Mouse (Mus musculus): ENCODE data around the gene Pla2g3. TPM values are rescaled to one million over a fixed set of nuclear protein-coding genes. Genes with fewer than 3 reads are reported as not detected.

Pla2g3 gene
- polyA plus RNA-seq, 1 experiment from 2014 or later = 0.44 TPM

DNA sequence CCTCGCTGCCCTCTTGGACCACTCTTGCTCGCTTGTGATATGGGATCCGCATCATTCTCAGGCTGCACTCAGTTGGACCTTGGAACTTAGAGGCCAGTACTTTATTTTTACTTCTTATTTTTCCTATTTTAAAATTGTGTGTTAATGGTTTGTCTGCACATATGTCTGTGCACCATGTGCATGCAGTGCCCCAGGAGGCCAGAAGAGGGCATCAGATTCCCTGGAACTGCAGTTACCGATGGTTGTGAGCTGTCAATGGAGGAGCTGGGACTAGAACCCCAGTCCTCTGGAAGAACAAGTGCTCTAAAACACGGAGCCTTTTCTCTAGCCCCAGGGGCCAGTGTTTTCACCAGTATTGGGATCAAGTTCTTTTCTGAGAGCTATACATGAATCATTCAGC, 56.3 kb downstream of the Pla2g3 start:
- Histone ChIP-seq H3K27me3 (no peaks in the 10 kb centered on the region), H3K9me3 (replicated peaks) (peaks cover 6% of the 10 kb centered on the region; the same call in 1 of the 2 replicates), H3K9ac (no peak overlapping the region), H3K4me3 (replicated peaks) (no peak overlapping the region), H3K36me3 (no peaks in the 10 kb centered on the region), H3K4me1 (peaks cover 25% of the 10 kb centered on the region), H3K4me2 (no peak overlapping the region), H3K27ac (no peak overlapping the region)
- 95% methylated on average over 5 of the region's 5 CpGs for WGBS
- ATAC-seq (replicated peaks; ENCODE audit: low FRiP score) = no peak

DNA sequence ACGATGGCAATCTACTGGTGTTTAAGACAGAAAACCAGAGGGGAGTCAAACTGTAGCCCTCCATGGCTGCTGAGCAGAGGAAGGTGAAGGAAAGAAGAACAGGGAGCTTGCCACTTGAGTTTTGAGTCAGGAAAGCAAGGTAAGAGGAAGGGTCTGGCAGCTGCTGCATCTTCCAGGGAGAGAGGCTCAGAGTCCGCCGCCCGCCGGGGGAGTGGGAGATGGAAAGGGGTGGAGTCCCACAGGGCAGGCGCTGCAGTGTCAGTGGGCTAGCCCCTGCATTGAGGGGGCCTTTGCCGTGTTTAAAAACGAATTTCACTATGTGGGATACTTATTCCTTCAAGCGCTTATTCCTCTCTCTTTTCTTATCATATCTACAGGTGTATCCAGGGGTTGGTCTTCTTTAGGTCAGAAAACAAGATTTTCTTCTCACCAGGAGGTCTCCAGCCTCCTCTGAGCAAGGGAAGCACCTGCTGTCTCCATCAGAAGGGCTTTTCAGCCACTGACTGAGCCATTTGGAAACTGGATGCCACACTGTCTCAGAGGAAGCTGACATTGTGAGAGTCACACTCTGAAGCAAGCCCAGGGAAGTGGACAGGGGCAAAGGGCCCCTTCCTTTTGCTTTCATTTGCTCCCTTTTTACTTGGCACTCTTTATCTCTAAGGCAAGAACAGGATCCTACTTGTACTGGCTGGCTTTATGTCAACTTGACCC, 57.6 kb downstream of the Pla2g3 start:
- Histone ChIP-seq H3K27ac (peak overlapping the region; percentile 48), H3K27me3 (no peaks in the 10 kb centered on the region), H3K4me3 (replicated peaks) (no peak overlapping the region), H3K36me3 (no peaks in the 10 kb centered on the region), H3K4me2 (no peak overlapping the region), H3K4me1 (peaks cover 21% of the 10 kb centered on the region), H3K9ac (no peak overlapping the region), H3K9me3 (replicated peaks) (peaks cover 6% of the 10 kb centered on the region; the same call in 1 of the 2 replicates)
- no peak for ATAC-seq (replicated peaks; ENCODE audit: low FRiP score)
- WGBS = 23% methylated on average over 9 of the region's 9 CpGs

DNA sequence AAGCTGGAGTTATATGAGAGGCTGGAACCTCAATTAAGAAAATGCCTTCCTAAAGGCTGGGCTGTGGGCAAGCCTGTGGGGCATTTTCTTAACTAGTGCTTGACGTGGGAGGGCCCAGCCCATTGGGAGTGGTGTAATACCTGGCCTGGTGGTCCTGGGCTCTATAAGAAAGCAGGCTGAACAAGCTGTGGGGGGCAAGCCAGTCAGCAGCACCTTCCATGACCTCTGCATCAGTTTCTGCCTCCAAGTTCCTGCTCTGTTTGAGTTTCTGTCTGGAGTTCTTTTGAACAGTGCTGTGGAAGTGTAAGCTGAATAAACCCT, 58.1 kb downstream of the Pla2g3 start:
- H3K4me3 ChIP-seq (replicated peaks) = no peak overlapping the region
- H3K27me3 ChIP-seq = no peaks in the 10 kb centered on the region
- 18% methylated on average over 1 of the region's 1 CpGs for WGBS
- no peak for ATAC-seq (replicated peaks; ENCODE audit: low FRiP score)
- no peaks in the 10 kb centered on the region for H3K36me3 ChIP-seq
- no peak overlapping the region for H3K4me2 ChIP-seq
- H3K27ac ChIP-seq = peak overlapping the region; percentile 48
- H3K9me3 ChIP-seq (replicated peaks) = peaks cover 6% of the 10 kb centered on the region; the same call in 1 of the 2 replicates
- H3K4me1 ChIP-seq = peaks cover 21% of the 10 kb centered on the region
- no peak overlapping the region for H3K9ac ChIP-seq

DNA sequence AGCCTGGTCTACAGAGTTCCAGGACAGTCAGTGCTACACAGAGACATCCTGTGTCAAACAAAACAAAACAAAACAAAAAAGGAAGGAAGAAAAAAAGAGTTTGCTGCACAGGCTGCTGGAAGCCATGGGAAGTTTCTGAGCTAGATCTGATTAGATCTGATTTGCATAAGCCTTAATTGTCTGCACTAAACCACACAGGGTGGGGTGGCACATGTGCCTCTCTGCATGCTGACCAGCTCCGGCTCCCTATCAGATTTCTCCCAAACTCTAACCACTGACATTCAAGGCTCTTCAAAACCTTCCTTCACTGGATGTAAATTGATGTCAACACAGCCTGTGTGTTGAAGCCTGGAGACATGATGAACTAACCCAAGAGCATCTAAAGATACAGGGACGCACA, 59.0 kb downstream of the Pla2g3 start:
- no peak for ATAC-seq (replicated peaks; ENCODE audit: low FRiP score)
- H3K36me3 ChIP-seq = no peaks in the 10 kb centered on the region
- WGBS = 84% methylated on average over 2 of the region's 2 CpGs

DNA sequence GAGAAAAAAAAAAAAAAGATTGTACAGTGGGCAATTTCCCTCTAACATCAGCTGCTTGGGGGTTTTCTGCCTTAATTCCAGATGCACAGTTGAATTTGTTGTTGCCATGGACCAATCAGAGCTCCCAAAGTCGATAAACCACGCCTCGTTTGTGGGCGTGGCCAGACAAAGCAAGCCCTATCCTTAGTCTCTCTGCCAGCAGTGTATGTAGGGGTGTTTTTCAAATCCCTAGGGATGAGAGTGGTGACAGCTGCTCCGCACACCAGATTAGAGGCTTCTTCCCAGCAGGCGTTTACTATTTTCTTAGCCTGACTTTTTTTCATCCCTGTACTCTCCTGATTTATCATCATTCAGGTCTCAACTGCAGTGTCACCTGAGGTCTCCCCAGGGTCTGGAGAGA, 59.9 kb downstream of the Pla2g3 start:
- Histone ChIP-seq H3K9me3 (replicated peaks) (peaks cover 6% of the 10 kb centered on the region; the same call in 1 of the 2 replicates), H3K4me2 (no peak overlapping the region), H3K4me1 (peaks cover 15% of the 10 kb centered on the region), H3K27me3 (no peaks in the 10 kb centered on the region), H3K36me3 (no peaks in the 10 kb centered on the region), H3K4me3 (replicated peaks) (no peak overlapping the region), H3K27ac (no peak overlapping the region), H3K9ac (no peak overlapping the region)
- 46% methylated on average over 6 of the region's 6 CpGs for WGBS
- no peak for ATAC-seq (replicated peaks; ENCODE audit: low FRiP score)

More for the DNA sequence above, 59.0 kb downstream of the Pla2g3 start:
- Histone ChIP-seq H3K27me3 (no peaks in the 10 kb centered on the region), H3K9me3 (replicated peaks) (peaks cover 6% of the 10 kb centered on the region; the same call in 1 of the 2 replicates), H3K27ac (no peak overlapping the region), H3K4me1 (peaks cover 17% of the 10 kb centered on the region), H3K4me3 (replicated peaks) (no peak overlapping the region), H3K9ac (no peak overlapping the region), H3K4me2 (no peak overlapping the region)

DNA sequence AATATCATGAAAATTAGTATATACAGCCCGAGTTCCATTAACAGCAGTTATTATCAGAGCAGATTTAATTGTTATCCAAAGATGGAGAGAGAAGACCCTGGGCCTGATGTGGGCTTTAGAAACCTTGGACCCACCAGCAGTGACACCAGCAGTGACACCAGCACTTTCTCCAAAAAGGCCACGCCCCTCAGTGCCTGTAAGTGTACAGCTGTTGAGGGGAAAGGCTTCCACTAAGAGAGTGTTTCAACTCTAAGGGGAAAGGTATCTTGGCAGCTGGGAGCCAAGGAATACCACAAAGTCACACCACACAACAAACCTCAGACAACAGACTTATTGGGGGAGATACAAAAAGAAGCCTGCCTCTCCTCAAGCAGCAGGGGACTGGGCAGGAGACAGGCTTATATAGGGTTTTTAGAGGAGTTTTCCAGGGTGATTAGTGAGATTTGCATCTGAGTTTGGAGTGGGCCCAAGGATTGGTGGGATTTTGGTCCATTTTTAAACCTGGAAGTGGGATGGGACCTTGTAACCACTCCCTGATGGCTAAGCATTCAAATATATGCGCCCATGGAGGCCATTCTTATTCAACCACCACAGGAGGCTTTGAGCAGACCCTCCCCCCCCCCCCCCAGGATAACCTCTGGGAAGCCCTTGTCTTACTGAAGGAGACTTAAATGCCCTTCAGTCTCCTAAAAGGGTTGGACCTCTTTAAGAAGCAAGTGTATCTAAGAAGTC, 60.6 kb downstream of the Pla2g3 start:
- Histone ChIP-seq H3K27me3 (no peaks in the 10 kb centered on the region), H3K9me3 (replicated peaks) (peaks cover 6% of the 10 kb centered on the region; the same call in 1 of the 2 replicates), H3K27ac (no peak overlapping the region), H3K36me3 (no peaks in the 10 kb centered on the region), H3K4me2 (no peak overlapping the region), H3K9ac (no peak overlapping the region), H3K4me3 (replicated peaks) (no peak overlapping the region), H3K4me1 (peaks cover 15% of the 10 kb centered on the region)
- 74% methylated on average over 3 of the region's 3 CpGs for WGBS
- no peak for ATAC-seq (replicated peaks; ENCODE audit: low FRiP score)

Other genes with a start within 250 kb of the Pla2g3 start
- gene Drg1, start 221.9 kb upstream of the Pla2g3 start, polyA plus RNA-seq (2015; fragmentation: Nextera tagmentation; extraction: Ambion mirVana) = 223 and 224 TPM in 2 replicates
- gene Patz1, start 199.4 kb upstream of the Pla2g3 start, polyA plus RNA-seq (2015; fragmentation: Nextera tagmentation; extraction: Ambion mirVana) = 57.3 and 60.4 TPM in 2 replicates
- 11.4 and 13.2 TPM in 2 replicates for gene Pik3ip1, start 157.9 kb upstream of the Pla2g3 start, polyA plus RNA-seq (2015; fragmentation: Nextera tagmentation; extraction: Ambion mirVana)
- gene Limk2, start 79.1 kb upstream of the Pla2g3 start, polyA plus RNA-seq (2015; fragmentation: Nextera tagmentation; extraction: Ambion mirVana) = 40.5 and 46.0 TPM in 2 replicates
- gene Rnf185, start 35.9 kb upstream of the Pla2g3 start, polyA plus RNA-seq (2015; fragmentation: Nextera tagmentation; extraction: Ambion mirVana) = 35.5 and 37.0 TPM in 2 replicates
- 1.4 and 2.0 TPM in 2 replicates for gene Inpp5j, start 16.5 kb downstream of the Pla2g3 start, polyA plus RNA-seq (2015; fragmentation: Nextera tagmentation; extraction: Ambion mirVana)
- gene Selenom, start 26.4 kb downstream of the Pla2g3 start, polyA plus RNA-seq (2015; fragmentation: Nextera tagmentation; extraction: Ambion mirVana) = 105 and 112 TPM in 2 replicates
- 89.1 and 110 TPM in 2 replicates for gene Smtn, start 52.3 kb downstream of the Pla2g3 start, polyA plus RNA-seq (2015; fragmentation: Nextera tagmentation; extraction: Ambion mirVana)
- 28.2 and 30.2 TPM in 2 replicates for gene Morc2a, start 160.9 kb downstream of the Pla2g3 start, polyA plus RNA-seq (2015; fragmentation: Nextera tagmentation; extraction: Ambion mirVana)